In genomic region chr5:60812371-60812770, GRCm38 (mm10) we compare ENCODE assay signal across 22 mouse cellular contexts.
"Had no signal": no experiment of that assay in that cellular context is flagged by ENCODE, and none has a peak within 500 bp of the region (broad histone marks: within the 10 kb centered on the region; RNA-seq: fewer than 3 reads in every experiment).

No protein-coding gene starts in this region.

- ATAC-seq: lung, postnatal 0 days; midbrain, embryonic 16.5 days had no signal

- H3K4me1 ChIP-seq: lung, embryonic 15.5 days; megakaryocyte, embryonic 14.5 days; midbrain, embryonic 10.5 days; midbrain, embryonic 12.5 days; neural tube, embryonic 13.5 days; neural tube, embryonic 15.5 days had no signal

- H3K9ac ChIP-seq: lung, embryonic 15.5 days; midbrain, embryonic 12.5 days; neural tube, embryonic 13.5 days; neural tube, embryonic 15.5 days had no signal

- DNase-seq: lung, adult 2 months; lung, postnatal 14 days; lung, postnatal 36 days; midbrain, embryonic 14.5 days; retina, postnatal 1 day; right cerebral cortex, adult 18-20 months; right cerebral cortex, postnatal 25 days; right cerebral cortex, postnatal 4 days; spleen, adult 18-20 months; thymus, adult 18-20 months; thymus, postnatal 14 days; thymus, postnatal 36 days had no signal

- H3K27me3 ChIP-seq: lung, embryonic 15.5 days; megakaryocyte, embryonic 14.5 days; midbrain, embryonic 12.5 days; neural tube, embryonic 13.5 days; neural tube, embryonic 15.5 days had no signal

- H3K9me3 ChIP-seq: lung, embryonic 15.5 days; midbrain, embryonic 10.5 days; midbrain, embryonic 12.5 days; neural tube, embryonic 13.5 days; neural tube, embryonic 15.5 days had no signal

- H3K4me3 ChIP-seq: lung, embryonic 15.5 days; megakaryocyte, embryonic 14.5 days; midbrain, embryonic 10.5 days; midbrain, embryonic 12.5 days; myocyte; neural tube, embryonic 13.5 days; neural tube, embryonic 15.5 days had no signal

- H3K27ac ChIP-seq: lung, embryonic 15.5 days; macrophage; midbrain, embryonic 10.5 days; midbrain, embryonic 12.5 days; neural tube, embryonic 13.5 days; neural tube, embryonic 15.5 days had no signal

- H3K4me2 ChIP-seq: lung, embryonic 15.5 days; midbrain, embryonic 12.5 days; neural tube, embryonic 13.5 days; neural tube, embryonic 15.5 days had no signal

- H3K36me3 ChIP-seq: lung, embryonic 15.5 days; midbrain, embryonic 10.5 days; midbrain, embryonic 12.5 days; neural tube, embryonic 13.5 days; neural tube, embryonic 15.5 days had no signal
